Mouse (Mus musculus): Measurements from ENCODE around the gene Bmp2k. TPM values are rescaled to one million over a fixed set of nuclear protein-coding genes. Genes with fewer than 3 reads are reported as not detected.

Bmp2k gene
- polyA plus RNA-seq, 1 experiment from 2014 or later, result 31.3 TPM

Other genes with a start within 250 kb of the Bmp2k start
- gene Anxa3, start 204.3 kb upstream of the Bmp2k start, polyA plus RNA-seq (2015; fragmentation: Nextera tagmentation; extraction: Ambion mirVana), result 21.2 and 22.8 TPM in 2 replicates
- gene Paqr3, start 113.9 kb downstream of the Bmp2k start, polyA plus RNA-seq (2015; fragmentation: Nextera tagmentation; extraction: Ambion mirVana), result 0.51 and 0.67 TPM in 2 replicates